Comparison of ENCODE assay signal across 9 mouse cellular contexts in genomic region chr4:138217441-138217840, GRCm38 (mm10). TPM values are rescaled to one million over a fixed set of nuclear protein-coding genes. Genes with fewer than 3 reads are reported as not detected.
DNase-seq lines count a peak whose midpoint lies in the region; ATAC-seq and TF ChIP-seq lines count a peak whose summit lies in the region.
"Had no signal": no experiment of that assay in that cellular context is flagged by ENCODE, and none has a peak within 500 bp of the region (broad histone marks: within the 10 kb centered on the region; RNA-seq: fewer than 3 reads in every experiment).

No protein-coding gene starts in this region.

- H3K4me3 ChIP-seq in lung, embryonic 14.5 days (ENCODE audit: low read depth, low read length), result peak overlapping the region; percentile 97
- H3K4me3 ChIP-seq in forebrain, embryonic 10.5 days, result peak overlapping the region; percentile 91
- H3K4me3 ChIP-seq in kidney, embryonic 15.5 days (replicated peaks), result peak overlapping the region; percentile 92
- peak overlapping the region; percentile 90 for H3K4me3 ChIP-seq in midbrain, embryonic 15.5 days

- H3K27ac ChIP-seq in lung, embryonic 14.5 days (ENCODE audit: low read depth), result peak overlapping the region; percentile 89
- H3K27ac ChIP-seq in forebrain, embryonic 10.5 days, result peak overlapping the region; percentile 100
- peak overlapping the region; percentile 89 for H3K27ac ChIP-seq in kidney, embryonic 15.5 days
- peak overlapping the region; percentile 100 for H3K27ac ChIP-seq in midbrain, embryonic 15.5 days

- H3K9ac ChIP-seq in lung, embryonic 14.5 days, result peak overlapping the region; percentile 95
- H3K9ac ChIP-seq in kidney, embryonic 15.5 days, result peak overlapping the region; percentile 97
- peak overlapping the region; percentile 96 for H3K9ac ChIP-seq in midbrain, embryonic 15.5 days

- H3K9me3 ChIP-seq in lung, embryonic 14.5 days (ENCODE audit: low read depth, low read length), result no peaks in the 10 kb centered on the region
- no peaks in the 10 kb centered on the region for H3K9me3 ChIP-seq in forebrain, embryonic 10.5 days
- H3K9me3 ChIP-seq in kidney, embryonic 15.5 days (replicated peaks), result no peaks in the 10 kb centered on the region
- no peaks in the 10 kb centered on the region for H3K9me3 ChIP-seq in midbrain, embryonic 15.5 days

- H3K27me3 ChIP-seq in lung, embryonic 14.5 days (ENCODE audit: insufficient read depth, low read length), result no peaks in the 10 kb centered on the region
- H3K27me3 ChIP-seq in forebrain, embryonic 10.5 days (ENCODE audit: poor library complexity, severe bottlenecking), result no peaks in the 10 kb centered on the region
- H3K27me3 ChIP-seq in kidney, embryonic 15.5 days, result no peaks in the 10 kb centered on the region
- H3K27me3 ChIP-seq in midbrain, embryonic 15.5 days (replicated peaks), result no peaks in the 10 kb centered on the region

- TF ChIP-seq CTCF in lung, embryonic 14.5 days (IDR thresholded peaks at IDR 0.05; ENCODE audit: low read depth), result no peak

- under 1% methylated on average over 36 of the region's 36 CpGs for WGBS in lung, embryonic 14.5 days
- WGBS in forebrain, embryonic 10.5 days, result 1% methylated on average over 36 of the region's 36 CpGs
- WGBS in kidney, embryonic 15.5 days, result under 1% methylated on average over 36 of the region's 36 CpGs
- 0% methylated on average over 36 of the region's 36 CpGs for WGBS in midbrain, embryonic 15.5 days

- no peak for DNase-seq in lung, embryonic 14.5 days
- no peak for DNase-seq in lung, postnatal 14 days
- DNase-seq in NIH3T3 (ENCODE audit: low read depth), result peak; percentile 17
- DNase-seq in forebrain, embryonic 10.5 days (ENCODE audit: extremely low spot score, low spot score), result no peak
- no peak for DNase-seq in layer of hippocampus, postnatal 14 days (ENCODE audit: low spot score in 2 of 2)
- DNase-seq in layer of hippocampus, adult 11-12 months (ENCODE audit: low spot score), result no peak

- peak overlapping the region; percentile 88 for H3K4me2 ChIP-seq in lung, embryonic 14.5 days
- peak overlapping the region; percentile 79 for H3K4me2 ChIP-seq in kidney, embryonic 15.5 days
- peak overlapping the region; percentile 69 for H3K4me2 ChIP-seq in midbrain, embryonic 15.5 days

- H3K4me1 ChIP-seq in lung, embryonic 14.5 days (ENCODE audit: insufficient read depth), result peaks cover 11% of the 10 kb centered on the region; the same call in 1 of the 2 replicates
- peaks cover 34% of the 10 kb centered on the region for H3K4me1 ChIP-seq in forebrain, embryonic 10.5 days
- H3K4me1 ChIP-seq in kidney, embryonic 15.5 days, result peaks cover 37% of the 10 kb centered on the region
- H3K4me1 ChIP-seq in midbrain, embryonic 15.5 days, result peaks cover 35% of the 10 kb centered on the region

- ATAC-seq in lung, embryonic 14.5 days (ENCODE audit: insufficient read depth), result peak; percentile 36; the same call in 1 of the 2 replicates
- peak; percentile 36 for ATAC-seq in kidney, embryonic 15.5 days (replicated peaks; ENCODE audit: low FRiP score)
- ATAC-seq in midbrain, embryonic 15.5 days (replicated peaks), result no peak

- H3K36me3 ChIP-seq in lung, embryonic 14.5 days (ENCODE audit: insufficient read depth), result peaks cover 11% of the 10 kb centered on the region
- H3K36me3 ChIP-seq in forebrain, embryonic 10.5 days (replicated peaks), result peaks cover 40% of the 10 kb centered on the region
- H3K36me3 ChIP-seq in kidney, embryonic 15.5 days, result peaks cover 11% of the 10 kb centered on the region
- 0 out of 2 replicates have a peak, but pooled peaks cover 3% of the 10 kb centered on the region for H3K36me3 ChIP-seq in midbrain, embryonic 15.5 days (replicated peaks)

RNA-seq across cellular contexts. Expression of gene Hp1bp3, which starts 1.3 kb away (rescaled TPM):
- 172 and 179 TPM in 2 replicates for polyA plus RNA-seq in lung, embryonic 14.5 days (2014; fragmentation: Nextera tagmentation; extraction: Ambion mirVana)
- polyA plus RNA-seq in forebrain, embryonic 10.5 days (2016; fragmentation: Nextera tagmentation; extraction: Ambion mirVana), result 147 and 152 TPM in 2 replicates
- polyA plus RNA-seq in kidney, embryonic 15.5 days (2015; fragmentation: Nextera tagmentation; extraction: Ambion mirVana), result 155 and 161 TPM in 2 replicates
- 205 and 219 TPM in 2 replicates for polyA plus RNA-seq in midbrain, embryonic 15.5 days (2015; fragmentation: Nextera tagmentation; extraction: Ambion mirVana)
- 100 to 1,000 TPM; 144 to 149 TPM for total RNA-seq in layer of hippocampus, postnatal 14 days (2021)

RNA-seq across cellular contexts. Expression of gene Sh2d5, which starts 32.8 kb away (rescaled TPM):
- 0.36 and 0.41 TPM in 2 replicates for polyA plus RNA-seq in lung, embryonic 14.5 days (2014; fragmentation: Nextera tagmentation; extraction: Ambion mirVana)
- polyA plus RNA-seq in forebrain, embryonic 10.5 days (2016; fragmentation: Nextera tagmentation; extraction: Ambion mirVana), result 0.23 and 0.47 TPM in 2 replicates
- 0.42 and 0.77 TPM in 2 replicates for polyA plus RNA-seq in kidney, embryonic 15.5 days (2015; fragmentation: Nextera tagmentation; extraction: Ambion mirVana)
- polyA plus RNA-seq in midbrain, embryonic 15.5 days (2015; fragmentation: Nextera tagmentation; extraction: Ambion mirVana), result 17.0 and 17.4 TPM in 2 replicates
- 10 to 100 TPM; 27.6 to 31.0 TPM for total RNA-seq in layer of hippocampus, postnatal 14 days (2021)

RNA-seq across cellular contexts. Expression of gene Kif17, which starts 32.8 kb away (rescaled TPM):
- 2.2 and 2.5 TPM in 2 replicates for polyA plus RNA-seq in lung, embryonic 14.5 days (2014; fragmentation: Nextera tagmentation; extraction: Ambion mirVana)
- 0.25 and 0.39 TPM in 2 replicates for polyA plus RNA-seq in forebrain, embryonic 10.5 days (2016; fragmentation: Nextera tagmentation; extraction: Ambion mirVana)
- 1.6 and 2.0 TPM in 2 replicates for polyA plus RNA-seq in kidney, embryonic 15.5 days (2015; fragmentation: Nextera tagmentation; extraction: Ambion mirVana)
- 2.8 and 3.8 TPM in 2 replicates for polyA plus RNA-seq in midbrain, embryonic 15.5 days (2015; fragmentation: Nextera tagmentation; extraction: Ambion mirVana)
- 10 to 100 TPM; 14.6 to 15.0 TPM for total RNA-seq in layer of hippocampus, postnatal 14 days (2021)
- total RNA-seq: neutrophil, adult 5-6 weeks had no signal

Comparison
In these comparisons a context has a peak if more than half of its experiments do, and no peak if none do; other contexts are left out.
1. RNA of gene Sh2d5, which starts 32.8 kb away (polyA plus RNA-seq): 17.0 to 17.4 TPM in midbrain, embryonic 15.5 days; 0.42 to 0.77 TPM in kidney, embryonic 15.5 days, 0.23 to 0.47 TPM in forebrain, embryonic 10.5 days and 0.36 to 0.41 TPM in lung, embryonic 14.5 days; every median in the first group is over 10 times any median in the second.
2. Peak in every context shown above with its lines, with median percentiles within 50 percentile points of each other: H3K27ac ChIP-seq, H3K4me2 ChIP-seq, H3K4me3 ChIP-seq and H3K9ac ChIP-seq.